Mouse (Mus musculus) heart, adult 2 months (tissue): ENCODE measurements at regions not wholly inside any gene's neighbourhood (a gene's known extent, or its start where the extent isn't known, plus 50 kb on each side); places are given as distances from the start of the nearest gene placed in this dataset.

ENCODE experiments used
- DNase-seq, 2 experiments: peaks; one replicate each; pipeline ENCODE4 v3.0.0; 2021
- H3K27ac ChIP-seq: fragments of 200-600 bp; 2 replicates; pipeline ENCODE4 v1.8.1; 2022
- H3K27me3 ChIP-seq: fragments of 200-500 bp; 2 replicates; pipeline ENCODE4 v1.6.1; 2012; ENCODE audit warnings: mild to moderate bottlenecking, low read length, inconsistent platforms, mixed read lengths; ENCODE audit not compliant: control insufficient read depth, insufficient read depth
- H3K36me3 ChIP-seq: fragments of 200-500 bp; 2 replicates; pipeline ENCODE4 v1.6.1; 2012; ENCODE audit warnings: low read length, inconsistent platforms; ENCODE audit not compliant: control insufficient read depth, insufficient read depth
- H3K4me1 ChIP-seq: fragments of 200-500 bp; 2 replicates; pipeline ENCODE4 v1.6.1; 2011; ENCODE audit warnings: low read length; ENCODE audit not compliant: control insufficient read depth, insufficient read depth
- H3K4me3 ChIP-seq: fragments of 200-600 bp; 2 replicates; pipeline ENCODE4 v1.8.1; 2022
- H3K79me2 ChIP-seq: fragments of 200-500 bp; replicated peaks from 2 replicates; pipeline ENCODE4 v1.6.1; 2012; ENCODE audit warnings: mild to moderate bottlenecking, inconsistent platforms, low read length, moderate library complexity, mixed read lengths; ENCODE audit not compliant: control insufficient read depth, insufficient read depth
- H3K9ac ChIP-seq: fragments of 200-500 bp; 2 replicates; pipeline ENCODE4 v1.6.1; 2012; ENCODE audit warnings: low read depth, mild to moderate bottlenecking, control low read depth, inconsistent platforms, low read length, mixed read lengths
- CTCF ChIP-seq: fragments of 200-600 bp; IDR thresholded peaks from 2 replicates; pipeline ENCODE4 v1.8.1; 2022; ENCODE audit warnings: antibody characterized with exemption, mild to moderate bottlenecking, moderate library complexity
- EP300 ChIP-seq: fragments of 200-500 bp; IDR thresholded peaks from 2 replicates; pipeline ENCODE4 v1.6.1; 2011; ENCODE audit warnings: low read depth, low read length, control low read depth; ENCODE audit not compliant: insufficient read depth
- POLR2A ChIP-seq: fragments of 200-500 bp; IDR thresholded peaks from 2 replicates; pipeline ENCODE4 v1.6.1; 2011; ENCODE audit warnings: mild to moderate bottlenecking, low read depth, low read length, control low read depth; ENCODE audit not compliant: insufficient read depth
- WGBS: fragments of 180-500 bp; shearing (Covaris S2); methylation state at CpG from one replicate; pipeline ENCODE4 v1.1.7; 2018; 5-methylcytosine and 5-hydroxymethylcytosine counted together
- intact Hi-C: fragments of 180-260 bp; cut with DNase I; formaldehyde crosslinking; loops from one replicate; pipeline ENCODE4 v1.15.1; 2025

DNA sequence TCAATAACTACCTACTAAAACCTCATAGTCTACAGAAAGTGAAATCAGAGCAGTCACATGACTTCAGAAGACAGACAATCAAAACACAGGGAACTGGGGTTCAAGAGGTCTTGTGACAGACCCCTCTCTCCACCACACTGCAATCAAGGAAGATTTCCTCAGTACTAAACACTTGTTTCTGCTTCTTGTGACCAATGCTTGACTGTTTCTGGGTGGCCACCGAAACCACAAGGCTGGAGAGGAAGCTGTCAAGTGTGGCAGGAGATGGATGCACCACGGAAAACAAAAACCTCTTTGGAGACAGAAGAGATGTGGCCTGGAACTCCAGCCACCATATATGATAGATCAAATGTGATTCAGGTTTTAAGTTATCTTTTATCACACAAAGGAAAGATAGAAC lies 225.3 kb upstream of the Il12b start:
- TF ChIP-seq POLR2A (no peak), CTCF (no peak), EP300 (no peak)
- no peaks in the 10 kb centered on the region for H3K79me2 ChIP-seq
- no peak overlapping the region for H3K9ac ChIP-seq
- intact Hi-C loops = loop anchor here (5.0 kb wide), 1 partner anchor 73 kb away; no protein-coding TSS in a partner anchor
- H3K27me3 ChIP-seq = no peaks in the 10 kb centered on the region
- no peaks in the 10 kb centered on the region for H3K4me1 ChIP-seq
- WGBS = 55% methylated on average over 2 of the region's 2 CpGs
- no peak overlapping the region for H3K27ac ChIP-seq
- no peaks in the 10 kb centered on the region for H3K36me3 ChIP-seq
- no peak for DNase-seq
- H3K4me3 ChIP-seq = no peak overlapping the region

DNA sequence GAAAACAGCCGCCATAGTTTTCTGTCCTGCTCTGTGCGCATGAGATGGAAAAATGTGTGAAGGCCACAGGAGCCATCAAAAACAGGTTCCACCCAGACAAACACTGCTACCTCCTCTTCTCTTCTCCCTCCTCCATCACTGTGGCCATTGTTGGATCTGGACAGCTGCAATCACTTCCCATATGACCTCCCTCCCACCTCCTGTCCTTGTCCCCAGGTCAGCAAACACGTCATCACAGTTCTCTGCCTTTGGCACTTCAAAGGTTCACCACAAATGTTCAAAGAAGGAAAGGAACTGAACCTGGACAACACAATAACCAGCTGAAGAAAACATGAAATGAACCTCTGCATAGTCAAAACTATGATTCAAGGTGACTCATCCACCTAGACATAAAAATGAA lies 220.2 kb upstream of the Il12b start:
- Histone ChIP-seq H3K27ac (no peak overlapping the region), H3K27me3 (no peaks in the 10 kb centered on the region), H3K4me1 (no peaks in the 10 kb centered on the region), H3K9ac (no peak overlapping the region), H3K36me3 (no peaks in the 10 kb centered on the region), H3K4me3 (no peak overlapping the region), H3K79me2 (no peaks in the 10 kb centered on the region)
- intact Hi-C loops = no loop called here
- no peak for TF ChIP-seq CTCF
- TF ChIP-seq POLR2A = no peak
- no peak for TF ChIP-seq EP300
- WGBS = 77% methylated on average over 3 of the region's 3 CpGs
- DNase-seq = no peak

DNA sequence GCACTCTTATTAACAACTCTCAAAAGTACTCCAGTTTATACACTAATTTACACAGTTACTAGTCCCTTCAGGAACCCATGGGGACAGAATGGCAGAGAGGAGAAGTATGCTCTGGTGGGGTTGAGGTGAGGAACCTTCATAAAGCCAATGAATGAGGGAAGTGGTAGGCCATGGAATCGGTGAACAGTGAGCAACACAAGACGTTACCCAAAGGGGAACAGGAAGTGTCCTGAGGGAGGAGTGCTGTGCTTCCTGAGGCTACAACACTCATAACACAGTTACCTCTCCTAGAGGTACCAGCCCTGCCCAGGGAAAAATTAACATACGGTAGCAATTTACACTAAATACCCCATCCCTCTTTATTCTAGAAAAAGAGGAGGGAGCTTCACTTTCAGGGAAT lies 216.0 kb upstream of the Il12b start:
- H3K9ac ChIP-seq = no peak overlapping the region
- no peak for DNase-seq
- H3K4me1 ChIP-seq = no peaks in the 10 kb centered on the region
- intact Hi-C loops = no loop called here
- no peaks in the 10 kb centered on the region for H3K79me2 ChIP-seq
- WGBS = 63% methylated on average over 3 of the region's 3 CpGs
- H3K27me3 ChIP-seq = no peaks in the 10 kb centered on the region
- no peak overlapping the region for H3K4me3 ChIP-seq
- TF ChIP-seq EP300 = no peak
- no peak for TF ChIP-seq CTCF
- no peak for TF ChIP-seq POLR2A
- H3K36me3 ChIP-seq = no peaks in the 10 kb centered on the region
- H3K27ac ChIP-seq = no peak overlapping the region

DNA sequence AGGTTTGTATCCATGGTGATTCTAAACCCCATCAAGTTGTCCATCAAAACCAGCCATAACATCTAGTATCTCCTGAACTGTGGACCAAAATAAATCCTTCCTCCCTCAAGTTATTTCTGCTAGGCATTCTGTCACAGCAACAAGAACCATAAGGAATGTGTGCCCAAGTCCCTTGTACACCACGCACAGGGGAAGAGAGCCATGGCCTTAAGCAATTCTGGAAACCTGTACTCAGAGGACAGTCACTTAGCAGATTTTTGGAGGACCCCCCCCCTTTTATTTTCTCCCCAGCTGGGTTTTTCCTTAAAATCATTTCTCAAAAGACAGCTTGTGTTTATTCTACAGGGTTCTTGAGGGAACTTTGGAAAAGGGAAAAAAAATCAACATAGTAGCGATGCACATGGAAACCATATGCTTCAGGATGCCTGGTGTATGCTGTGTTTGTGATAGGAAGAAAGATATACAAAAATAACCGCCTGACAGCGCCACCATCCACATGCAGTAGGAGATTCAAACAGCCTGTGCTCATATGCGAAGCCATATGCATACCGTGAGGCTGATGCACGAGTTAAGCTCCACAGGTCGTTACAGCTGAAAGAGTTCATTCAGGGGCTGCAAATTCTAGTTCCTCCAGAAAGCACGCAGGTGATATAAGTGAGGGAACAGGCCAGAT lies 214.5 kb upstream of the Il12b start:
- no peaks in the 10 kb centered on the region for H3K27me3 ChIP-seq
- 84% methylated on average over 9 of the region's 9 CpGs for WGBS
- no peak for DNase-seq
- no peaks in the 10 kb centered on the region for H3K4me1 ChIP-seq
- intact Hi-C loops = no loop called here
- H3K4me3 ChIP-seq = no peak overlapping the region
- H3K36me3 ChIP-seq = no peaks in the 10 kb centered on the region
- H3K27ac ChIP-seq = no peak overlapping the region
- H3K79me2 ChIP-seq = no peaks in the 10 kb centered on the region
- TF ChIP-seq EP300 = no peak
- no peak for TF ChIP-seq POLR2A
- TF ChIP-seq CTCF = no peak
- no peak overlapping the region for H3K9ac ChIP-seq

DNA sequence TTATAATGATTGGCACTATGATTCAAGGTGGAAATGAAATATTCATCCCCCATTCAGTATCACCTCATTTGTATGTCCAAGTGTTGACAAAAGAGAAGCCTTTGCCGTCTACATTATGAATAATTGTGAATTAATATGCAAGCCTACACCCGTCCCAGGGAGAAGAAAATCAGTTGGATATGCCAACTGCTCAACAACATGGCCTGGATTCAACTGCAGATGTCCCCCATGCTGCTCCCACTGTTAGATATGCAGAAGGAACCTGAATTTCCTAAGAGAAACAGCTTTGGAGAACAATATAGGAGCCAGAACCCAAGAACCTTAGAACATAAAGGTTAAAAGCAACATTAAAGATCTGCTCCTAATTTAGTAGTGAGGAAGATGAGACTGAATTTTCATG lies 211.7 kb upstream of the Il12b start:
- no peak overlapping the region for H3K4me3 ChIP-seq
- no peak overlapping the region for H3K27ac ChIP-seq
- TF ChIP-seq CTCF (no peak), EP300 (no peak), POLR2A (no peak)
- no peak for DNase-seq
- no peaks in the 10 kb centered on the region for H3K27me3 ChIP-seq
- H3K9ac ChIP-seq = no peak overlapping the region
- H3K36me3 ChIP-seq = no peaks in the 10 kb centered on the region
- 69% methylated on average over 2 of the region's 2 CpGs for WGBS
- H3K79me2 ChIP-seq = no peaks in the 10 kb centered on the region
- H3K4me1 ChIP-seq = no peaks in the 10 kb centered on the region
- intact Hi-C loops = no loop called here

DNA sequence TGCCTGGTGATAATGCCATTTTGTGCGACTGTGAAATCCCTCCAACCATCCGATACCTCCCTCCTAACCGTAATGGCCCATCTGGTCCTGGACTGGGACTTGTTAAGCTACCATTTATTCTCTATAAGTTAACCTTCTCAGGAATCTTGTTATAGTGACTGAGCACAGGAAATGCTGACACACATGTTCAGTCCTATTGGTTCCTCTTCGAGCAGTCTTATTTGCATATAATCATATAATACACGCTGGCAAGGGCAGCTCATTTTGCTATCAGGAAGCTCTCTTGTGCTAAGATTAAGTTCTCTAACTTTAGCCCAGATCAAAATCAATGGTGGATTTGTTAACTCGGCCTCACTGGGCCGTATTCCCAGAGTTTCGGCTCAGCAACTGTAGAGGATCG lies 206.1 kb upstream of the Il12b start:
- Histone ChIP-seq H3K27me3 (no peaks in the 10 kb centered on the region), H3K36me3 (no peaks in the 10 kb centered on the region), H3K4me3 (no peak overlapping the region), H3K4me1 (no peaks in the 10 kb centered on the region; the same call in 1 of the 2 replicates), H3K79me2 (no peaks in the 10 kb centered on the region), H3K9ac (no peak overlapping the region), H3K27ac (no peak overlapping the region)
- 66% methylated on average over 9 of the region's 9 CpGs for WGBS
- intact Hi-C loops = loop anchor here (2.0 kb wide), 1 partner anchor 25 kb away; no protein-coding TSS in a partner anchor
- TF ChIP-seq CTCF (no peak), EP300 (no peak), POLR2A (no peak)
- no peak for DNase-seq
